Mouse (Mus musculus): ENCODE measurements around the gene Rgs9.

DNA sequence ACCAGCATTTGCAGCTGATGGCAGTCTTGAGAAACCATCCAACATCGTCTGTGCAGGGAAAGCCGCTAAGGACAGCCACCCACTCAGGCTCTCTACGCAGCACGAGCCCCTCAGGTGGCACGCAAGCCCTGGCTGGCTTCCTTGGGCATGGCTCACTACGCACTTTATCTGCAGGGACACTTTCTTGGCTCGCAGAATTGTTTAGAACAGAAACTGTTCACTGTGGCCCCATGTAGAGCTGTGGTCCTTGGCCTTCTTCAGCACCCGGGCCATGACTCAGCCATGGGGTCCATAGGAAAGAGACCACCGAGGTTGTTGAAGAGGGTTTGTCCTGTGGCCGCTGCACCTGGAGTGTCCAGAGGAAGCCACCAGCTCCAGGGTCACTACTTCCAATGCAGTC lies 30.0 kb upstream of the Rgs9 start:
- TF ChIP-seq CTCF (IDR thresholded peaks at IDR 0.05; ENCODE audit: borderline replicate concordance, control insufficient read depth, extremely low read depth, insufficient read depth, low read length, poor library complexity) (no peak), POLR2A (IDR thresholded peaks at IDR 0.05; ENCODE audit: control insufficient read depth, extremely low read depth, insufficient read depth, low read length, poor library complexity) (no peak)

Data from thymus, adult 2 months (tissue).